Mouse (Mus musculus): ENCODE results near the gene Ppp1r14b. TPM values are rescaled to one million over a fixed set of nuclear protein-coding genes. Genes with fewer than 3 reads are reported as not detected.
A peak's percentile ranks its signal among the peaks of the same experiment; 100 is the strongest.

The Ppp1r14b gene
- total RNA-seq, 4 experiments from 2014 or later = 56.6 to 72.1 (median 59.0) TPM

- DNase-seq (ENCODE audit: low spot score in 2 of 2) = no peak
Measured at GRCm38 (mm10) chr19:6942764-6943163, 32.0 kb upstream of the Ppp1r14b start.

GRCm38 (mm10) chr19:6943709-6944108 lies 31.1 kb upstream of the Ppp1r14b start:
- DNase-seq (ENCODE audit: low spot score in 2 of 2) = no peak

DNA sequence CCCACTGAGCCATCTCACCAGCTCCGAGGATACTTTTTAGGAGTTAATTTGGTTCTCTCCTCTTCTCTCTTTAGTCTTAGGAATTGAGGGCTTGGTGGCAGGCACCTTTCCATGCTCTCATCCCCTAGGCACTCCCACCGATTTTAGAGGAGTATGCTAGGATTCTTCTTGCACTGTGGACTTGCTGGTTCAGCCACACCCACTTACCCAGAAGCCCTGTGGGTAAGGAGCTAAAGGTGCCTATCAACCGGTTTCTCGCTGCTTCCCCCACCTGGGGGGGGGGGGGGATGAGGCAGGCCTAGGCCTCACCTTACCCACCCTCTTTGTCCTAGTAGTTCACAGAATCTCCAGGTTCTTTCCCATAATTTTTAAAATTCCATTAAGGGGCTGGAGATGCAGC lies 27.0 kb upstream of the Ppp1r14b start:
- no peak for DNase-seq (ENCODE audit: low spot score in 2 of 2)

- DNase-seq (ENCODE audit: low spot score in 2 of 2) = no peak
Measured at GRCm38 (mm10) chr19:6948186-6948585, 26.6 kb upstream of the Ppp1r14b start.

DNA sequence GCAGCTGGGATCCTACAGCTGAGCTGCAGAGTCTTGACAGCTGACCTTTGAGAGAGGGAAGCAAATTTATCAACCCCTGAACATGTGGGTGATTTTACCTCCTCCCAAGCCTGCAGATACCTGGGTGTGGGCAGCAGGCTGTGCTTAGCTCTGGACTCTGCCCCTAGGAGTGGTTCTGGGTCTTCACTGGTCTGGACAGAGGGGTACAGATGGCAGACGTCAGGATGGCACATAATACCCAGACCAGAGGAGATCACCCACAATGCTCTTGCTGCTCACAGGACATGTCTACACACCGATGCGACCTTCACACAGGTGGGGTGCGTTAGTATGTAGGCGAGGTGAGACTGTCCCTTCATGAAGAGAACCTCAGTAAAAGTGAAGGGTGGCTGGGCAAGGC lies 25.2 kb upstream of the Ppp1r14b start:
- no peak for DNase-seq (ENCODE audit: low spot score in 2 of 2)

DNA sequence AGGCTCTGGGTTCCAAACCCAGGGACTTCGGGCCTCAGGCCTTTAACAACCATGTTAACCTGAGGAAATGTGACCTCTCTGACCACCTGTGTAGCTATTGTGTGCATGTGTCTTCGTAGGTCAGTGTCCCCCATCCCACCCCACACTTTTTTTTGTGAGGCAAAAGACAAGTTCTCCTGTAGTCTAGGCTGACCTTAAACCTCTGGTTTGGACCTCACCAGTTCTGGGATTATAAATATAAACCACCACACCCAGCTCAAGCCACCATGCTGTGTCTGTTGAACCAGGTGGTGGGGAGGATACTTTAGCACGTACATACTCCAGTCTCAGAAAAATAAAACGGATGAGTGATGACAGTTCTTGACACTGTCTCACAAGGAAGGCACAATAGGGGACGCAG lies 24.8 kb upstream of the Ppp1r14b start:
- no peak for DNase-seq (ENCODE audit: low spot score in 2 of 2)

- DNase-seq (ENCODE audit: low spot score in 2 of 2) = peak in 1 of 2 experiments; percentile 51
Measured at GRCm38 (mm10) chr19:6950613-6951153, 24.1 kb upstream of the Ppp1r14b start.

DNA sequence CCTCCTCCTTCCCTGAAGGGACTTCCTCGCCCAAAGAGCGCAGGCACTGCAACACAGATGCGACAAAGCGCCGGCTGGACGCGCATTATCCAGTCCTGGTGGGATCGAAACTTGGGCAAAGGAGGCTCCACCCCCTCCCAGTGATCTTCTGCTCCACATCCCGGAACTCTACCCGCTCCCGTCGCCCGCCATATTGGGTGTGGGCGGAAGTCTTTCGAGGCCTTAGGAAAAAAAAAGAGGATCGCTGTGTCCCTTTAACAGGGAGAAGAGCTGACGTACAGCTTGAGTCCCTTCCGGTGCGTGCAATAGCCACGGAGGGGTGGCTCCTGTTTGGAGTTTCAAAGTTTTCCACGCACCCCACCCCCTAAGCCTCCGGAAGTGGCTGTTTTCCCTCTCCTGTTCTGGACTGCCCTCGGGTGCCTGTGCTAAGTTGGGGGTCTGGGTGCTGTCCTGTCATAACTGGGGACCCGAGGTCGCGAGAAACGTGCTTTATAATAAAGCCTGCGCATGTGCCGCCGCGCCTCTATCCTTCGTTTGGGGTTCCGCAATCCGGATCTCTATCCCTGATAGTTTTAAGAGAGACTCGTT lies 23.3 kb upstream of the Ppp1r14b start:
- peak; percentile 86 to 94 for DNase-seq (ENCODE audit: low spot score in 2 of 2)

DNA sequence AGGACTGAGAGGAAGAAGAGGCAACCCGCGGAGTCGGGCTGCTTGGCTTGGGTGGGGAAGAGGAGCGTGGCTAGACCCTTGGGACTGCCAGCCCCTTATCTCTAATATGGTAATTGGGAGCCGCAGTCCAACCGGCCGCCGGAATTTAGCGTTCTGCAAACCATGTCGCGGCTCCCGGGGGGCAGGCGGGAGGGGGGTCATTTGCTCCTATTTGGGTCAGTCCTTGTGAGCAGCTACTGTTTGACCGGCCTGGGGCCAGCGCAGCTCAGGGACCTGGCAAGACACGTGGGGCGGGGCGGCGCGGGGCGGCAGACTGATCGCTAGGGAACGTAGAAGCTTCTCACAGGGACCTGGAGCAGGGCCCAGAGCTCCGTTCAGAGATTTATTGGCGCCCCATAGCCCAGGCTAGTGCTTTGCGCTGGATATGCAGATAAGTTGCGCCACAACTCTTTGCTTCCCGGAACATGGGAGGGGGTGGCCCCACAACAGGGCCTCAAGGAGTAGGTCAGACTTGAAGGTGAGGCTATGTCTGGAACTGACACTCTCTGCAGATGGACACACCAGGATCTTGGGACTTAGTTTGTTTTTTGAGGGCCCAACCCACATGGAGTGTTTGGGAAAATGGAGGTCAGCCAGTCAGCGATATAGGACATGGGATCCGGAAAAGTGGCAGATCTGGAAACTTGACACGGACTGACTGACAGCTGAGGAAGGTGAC lies 22.6 kb upstream of the Ppp1r14b start:
- DNase-seq (ENCODE audit: low spot score in 2 of 2) = peak in 1 of 2 experiments; percentile 82

- no peak for DNase-seq (ENCODE audit: low spot score in 2 of 2)
Measured at GRCm38 (mm10) chr19:6952712-6953037, 22.1 kb upstream of the Ppp1r14b start.

DNA sequence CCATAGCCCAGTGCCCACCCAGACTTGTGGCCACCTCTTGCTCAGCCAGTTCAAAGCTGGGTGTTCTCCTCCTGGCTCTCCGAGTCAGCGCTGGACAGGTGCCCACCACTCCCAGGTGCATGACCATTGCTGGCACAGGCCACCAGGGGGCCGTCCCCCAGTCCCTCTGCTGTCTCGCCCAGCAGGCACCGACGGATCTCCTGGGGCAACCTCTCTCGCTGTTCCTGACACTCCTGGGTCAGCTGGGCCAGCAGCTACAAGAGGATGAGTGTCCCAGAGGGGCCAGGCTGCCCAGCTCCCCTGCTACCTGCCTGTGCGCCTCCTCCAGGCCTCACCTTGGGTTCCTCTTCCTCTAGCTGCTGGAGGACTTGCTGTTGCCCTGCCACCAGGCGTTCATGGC lies 20.7 kb upstream of the Ppp1r14b start:
- DNase-seq (ENCODE audit: low spot score in 2 of 2) = no peak

GRCm38 (mm10) chr19:6955424-6955823 lies 19.3 kb upstream of the Ppp1r14b start:
- no peak for DNase-seq (ENCODE audit: low spot score in 2 of 2)

- no peak for DNase-seq (ENCODE audit: low spot score in 2 of 2)
Measured at GRCm38 (mm10) chr19:6956461-6956860, 18.3 kb upstream of the Ppp1r14b start.

DNA sequence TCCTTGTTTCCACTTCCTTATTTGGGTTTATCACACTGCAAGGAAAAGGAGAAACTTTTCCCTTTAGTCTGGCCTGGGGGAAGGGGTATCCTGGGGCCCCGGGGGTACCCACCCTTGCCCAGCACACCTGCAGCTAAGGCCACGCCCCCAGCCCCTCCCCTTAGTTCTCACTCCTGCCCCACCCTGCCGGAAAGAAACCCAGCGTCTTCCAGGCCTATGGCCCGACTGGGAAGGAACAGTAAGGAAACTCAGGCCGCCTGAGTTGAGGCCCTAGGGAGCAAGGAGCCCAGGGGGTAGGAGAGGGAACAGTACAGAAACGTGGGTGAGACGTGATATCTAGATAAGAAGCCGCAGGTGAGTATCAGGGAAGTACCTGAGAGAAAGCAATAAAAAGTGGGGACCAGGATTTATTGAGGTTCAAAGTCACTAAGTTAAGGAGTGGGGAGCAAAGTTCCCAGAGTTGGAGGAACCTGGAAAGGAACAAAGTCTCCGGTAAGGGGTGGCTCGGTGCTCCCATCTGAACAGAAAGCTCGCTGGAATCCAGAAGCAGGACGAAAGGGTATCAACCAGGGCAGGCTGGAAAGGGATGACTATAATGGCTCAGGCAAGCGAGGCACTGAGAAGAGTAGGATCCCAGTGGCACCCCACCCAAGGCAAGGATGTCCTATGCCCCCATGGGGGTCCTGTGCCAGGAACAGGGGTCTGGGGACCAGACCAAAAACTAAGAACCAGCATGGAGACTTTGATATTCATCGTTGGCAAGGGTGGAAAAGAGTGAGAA lies 6.1 kb upstream of the Ppp1r14b start:
- DNase-seq (ENCODE audit: low spot score in 2 of 2) = no peak

DNA sequence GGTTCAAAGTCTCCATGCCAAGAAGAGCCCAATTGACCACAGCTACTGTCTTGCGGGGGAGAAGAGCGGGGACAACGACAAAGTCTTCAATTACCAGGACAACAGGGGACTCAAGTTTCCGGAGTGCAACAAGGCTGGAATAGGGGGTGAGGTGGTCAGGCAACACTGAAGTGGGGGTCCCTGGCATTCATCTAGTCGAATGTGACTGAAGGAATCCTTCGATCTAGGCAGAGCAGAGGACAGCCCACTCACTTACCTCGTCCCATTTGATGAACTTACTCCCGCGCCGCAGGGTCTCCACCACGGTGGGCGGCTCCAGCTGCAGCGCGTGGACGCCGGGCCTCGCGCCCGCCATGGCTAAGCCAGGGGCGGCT lies 5.5 kb upstream of the Ppp1r14b start:
- DNase-seq (ENCODE audit: low spot score in 2 of 2) = no peak

DNA sequence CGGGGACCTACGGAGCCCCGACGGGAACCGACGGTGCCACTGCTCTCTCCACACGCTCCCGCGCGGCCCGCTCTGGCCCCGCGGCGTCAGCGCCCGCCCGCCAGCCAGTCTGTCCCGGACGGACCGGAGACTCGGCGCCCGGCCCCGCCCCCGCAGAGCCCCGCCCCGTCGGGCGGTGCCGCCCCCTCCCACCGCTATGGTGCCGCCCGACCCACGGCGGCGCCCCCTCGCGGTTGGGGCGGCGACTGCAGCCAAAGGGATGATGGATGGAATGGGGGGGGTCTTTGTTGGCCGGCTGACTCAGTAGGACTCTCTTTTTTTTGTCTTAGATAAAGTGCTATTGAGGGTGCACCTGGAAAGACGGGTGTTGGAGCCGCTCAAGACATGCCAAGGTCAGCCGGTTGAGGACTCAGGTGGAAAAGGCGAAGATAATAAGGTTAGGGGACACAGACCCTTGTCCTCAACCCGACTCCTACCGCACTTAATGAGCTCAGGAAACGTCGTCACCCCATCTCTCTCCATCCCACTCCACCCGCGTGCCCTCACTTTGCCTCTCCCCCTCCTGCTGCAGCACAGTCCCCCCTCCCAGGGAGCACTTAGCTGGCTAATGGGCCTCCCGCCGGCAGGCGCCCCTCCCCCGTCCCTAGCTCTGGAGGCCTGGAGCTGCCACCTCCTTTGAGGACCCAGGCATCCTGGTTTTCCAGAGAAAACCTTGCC lies 4.9 kb upstream of the Ppp1r14b start:
- DNase-seq (ENCODE audit: low spot score in 2 of 2) = no peak

DNA sequence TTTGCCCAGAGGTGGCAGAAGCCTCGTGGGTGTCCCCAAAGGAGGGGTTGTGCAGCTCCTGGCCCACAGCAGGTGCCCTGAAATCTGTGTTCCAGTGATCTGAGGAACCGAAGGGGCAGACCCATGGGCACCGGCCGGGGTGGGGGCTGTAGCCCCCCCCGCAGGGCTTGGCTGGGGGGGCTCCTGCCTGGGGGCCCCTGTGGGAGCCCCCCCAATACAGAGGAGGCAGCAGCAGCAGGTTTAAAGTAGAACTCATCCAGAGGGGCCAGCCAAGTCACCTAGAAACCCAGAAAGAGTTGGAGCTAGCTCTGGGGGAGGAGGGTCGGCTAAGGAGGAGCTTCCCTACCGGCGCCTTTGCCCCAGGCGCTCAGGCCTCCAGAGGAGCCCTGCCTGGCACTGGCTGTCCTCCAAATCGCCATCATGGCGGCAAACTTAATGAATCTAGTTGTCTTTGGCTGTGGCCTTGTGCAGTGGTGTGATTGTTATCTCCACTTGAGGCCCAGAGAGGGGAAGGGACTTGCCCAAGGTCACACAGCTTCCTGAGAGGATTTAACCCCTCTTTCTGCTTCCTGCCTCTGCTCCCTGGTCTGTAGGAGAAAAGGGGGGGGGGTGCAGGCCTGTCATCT lies 4.2 kb upstream of the Ppp1r14b start:
- DNase-seq (ENCODE audit: low spot score in 2 of 2) = no peak

DNA sequence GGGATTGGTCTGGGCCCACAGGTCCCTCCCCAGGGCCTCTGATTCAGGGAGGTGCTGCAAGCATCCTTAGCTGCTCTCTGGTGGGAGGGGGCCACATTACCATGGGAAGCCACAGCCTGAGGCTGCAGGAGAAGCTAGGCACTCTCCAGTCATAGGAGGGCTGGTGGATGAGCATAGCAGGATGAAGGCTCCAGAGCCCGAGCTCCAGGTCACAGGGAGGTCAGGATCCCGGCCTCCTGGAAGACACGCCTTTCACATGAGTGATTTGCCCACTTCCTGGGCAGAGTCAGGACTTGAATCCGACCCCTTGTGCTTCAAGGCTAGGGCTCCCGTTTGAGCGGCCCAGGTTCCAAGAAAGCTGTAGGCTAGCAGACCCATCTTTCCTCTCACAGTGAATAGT lies 3.1 kb upstream of the Ppp1r14b start:
- no peak for DNase-seq (ENCODE audit: low spot score in 2 of 2)

GRCm38 (mm10) chr19:6972247-6972917 lies 2.4 kb upstream of the Ppp1r14b start:
- no peak for DNase-seq (ENCODE audit: low spot score in 2 of 2)

DNA sequence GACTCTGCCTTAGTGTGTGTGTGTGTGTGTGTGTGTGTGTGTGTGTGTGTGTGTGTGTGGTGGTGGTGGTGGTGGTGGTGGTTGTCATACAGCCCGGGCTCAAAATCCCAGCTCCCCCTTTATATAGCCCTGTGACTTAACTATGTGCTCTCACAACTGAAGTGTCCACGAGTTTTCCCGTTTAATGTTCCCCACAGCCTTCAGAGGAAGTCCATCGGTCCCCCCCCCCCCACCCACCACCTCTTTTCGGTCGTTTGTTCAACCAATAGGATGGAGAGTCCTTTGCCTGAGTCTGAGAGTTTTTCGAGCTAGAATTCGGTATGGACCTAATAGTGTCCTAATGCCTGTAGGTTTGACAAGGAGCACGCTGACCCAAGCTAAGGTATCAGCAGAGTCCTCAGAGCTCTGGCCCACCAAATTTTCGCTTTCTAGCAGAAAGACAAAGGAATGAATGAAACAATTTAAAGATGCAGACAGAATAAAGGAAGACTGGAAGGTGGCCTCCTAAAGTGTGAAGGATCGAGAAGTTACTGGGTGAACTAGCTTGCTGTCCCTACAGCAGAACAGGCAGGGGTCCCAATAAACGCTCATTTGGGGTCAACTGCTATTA lies 1.1 kb upstream of the Ppp1r14b start:
- no peak for DNase-seq (ENCODE audit: low spot score in 2 of 2)

Data from left cerebral cortex, adult 8-10 months (tissue).